Mouse (Mus musculus) C2C12 (cell line): Measurements from ENCODE around the gene Pid1.

Source experiments
- CTCF ChIP-seq: IDR thresholded peaks from one replicate; pipeline ENCODE4 v1.5.1; 2011; ENCODE audit not compliant: control insufficient read depth, insufficient read depth, insufficient read length
- FOSL1 ChIP-seq: IDR thresholded peaks from one replicate; pipeline ENCODE4 v1.8.0; 2011; ENCODE audit warnings: mild to moderate bottlenecking, low read length; ENCODE audit not compliant: poor library complexity, insufficient read depth, severe bottlenecking

- TF ChIP-seq CTCF (no peak), FOSL1 (no peak)
Observed at GRCm38 (mm10) chr1:84250770-84251169, 113.2 kb downstream of the Pid1 start.
